Mouse (Mus musculus) activated CD4-positive, CD25-positive, alpha-beta regulatory T cell (primary cell): ENCODE measurements around the gene Rhox4a. TPM values are rescaled to one million over a fixed set of nuclear protein-coding genes. Genes with fewer than 3 reads are reported as not detected.

ENCODE experiments used
- polyA plus RNA-seq, 2 experiments: library from polyadenylated mRNA; unstranded; fragments of 100-300 nt; shearing (Covaris generic); gene quantifications; one replicate each; pipeline ENCODE4 v1.2.1; 2017

Gene Rhox4a
- not detected for polyA plus RNA-seq

GRCm38 (mm10) chrX:37265038-37265437, at the start of gene Rhox4a:
Gene Rhox4a, plus strand, starts transcription at chrX:37265338.

GRCm38 (mm10) chrX:37222158-37222557, 43.0 kb upstream of the Rhox4a start, which contains the start of gene Rhox1:
Gene Rhox1, minus strand, starts transcription at chrX:37222258.

GRCm38 (mm10) chrX:37244676-37245075, 20.5 kb upstream of the Rhox4a start, which contains the start of gene Rhox2a:
Gene Rhox2a, plus strand, starts transcription at chrX:37244976.

GRCm38 (mm10) chrX:37249619-37250018, 15.5 kb upstream of the Rhox4a start, which contains the start of gene Rhox3a:
Gene Rhox3a, plus strand, starts transcription at chrX:37249919.

Other genes with a start within 250 kb of the Rhox4a start
- not detected for gene Sowahd, start 216.5 kb upstream of the Rhox4a start, polyA plus RNA-seq
- gene Rpl39, start 179.9 kb upstream of the Rhox4a start, polyA plus RNA-seq = 100 to 1,000 TPM; 448 to 584 TPM
- gene Upf3b, start 155.0 kb upstream of the Rhox4a start, polyA plus RNA-seq = 10 to 100 TPM; 24.7 to 30.3 TPM
- gene Nkap, start 138.5 kb upstream of the Rhox4a start, polyA plus RNA-seq = 10 to 100 TPM; 20.1 to 25.1 TPM
- gene Akap14, start 96.5 kb upstream of the Rhox4a start, polyA plus RNA-seq = under 1 TPM; 0.08 to 0.26 TPM
- 100 to 1,000 TPM; 293 to 300 TPM for gene Ndufa1, start 74.2 kb upstream of the Rhox4a start, polyA plus RNA-seq
- gene Rnf113a1, start 74.1 kb upstream of the Rhox4a start, polyA plus RNA-seq = 10 to 100 TPM; 10.3 to 15.5 TPM
- not detected for gene Gm9, start 54.3 kb upstream of the Rhox4a start, polyA plus RNA-seq
- under 1 TPM in 1 of 2 experiments, not detected in 1; 0.33 TPM for gene Rhox1, start 43.1 kb upstream of the Rhox4a start, polyA plus RNA-seq
- gene Rhox2a, start 20.4 kb upstream of the Rhox4a start, polyA plus RNA-seq = not detected
- gene Rhox3a, start 15.4 kb upstream of the Rhox4a start, polyA plus RNA-seq = not detected
- gene Rhox3a2, start 114.7 kb downstream of the Rhox4a start, polyA plus RNA-seq = not detected
- under 1 TPM in 1 of 2 experiments, not detected in 1; 0.61 TPM for gene Rhox4a2, start 125.5 kb downstream of the Rhox4a start, polyA plus RNA-seq
- gene Rhox2b, start 146.7 kb downstream of the Rhox4a start, polyA plus RNA-seq = not detected
- under 1 TPM in 1 of 2 experiments, not detected in 1; 0.55 TPM for gene Rhox4b, start 167.2 kb downstream of the Rhox4a start, polyA plus RNA-seq
- not detected for gene Rhox2c, start 188.3 kb downstream of the Rhox4a start, polyA plus RNA-seq
- gene Rhox3c, start 193.2 kb downstream of the Rhox4a start, polyA plus RNA-seq = not detected
- gene Rhox4c, start 215.0 kb downstream of the Rhox4a start, polyA plus RNA-seq = not detected
- not detected for gene Rhox2d, start 228.1 kb downstream of the Rhox4a start, polyA plus RNA-seq
- gene Rhox4d, start 249.0 kb downstream of the Rhox4a start, polyA plus RNA-seq = under 1 TPM in 1 of 2 experiments, not detected in 1; 0.25 TPM